Mouse (Mus musculus): ENCODE measurements around the gene 3110009E18Rik. TPM values are rescaled to one million over a fixed set of nuclear protein-coding genes. Genes with fewer than 3 reads are reported as not detected.

3110009E18Rik gene
- total and polyA plus RNA-seq, 2 experiments from 2014 or later: 2.3 to 16.7 TPM

GRCm38 (mm10) chr1:120193586-120193985 is 72.6 kb downstream of the 3110009E18Rik start:
- Histone ChIP-seq H3K27me3 (ENCODE audit: insufficient read depth, low read length) (no peaks in the 10 kb centered on the region), H3K4me3 (ENCODE audit: low read depth, low read length) (no peak overlapping the region), H3K9ac (no peak overlapping the region), H3K4me2 (ENCODE audit: low read depth) (no peak overlapping the region), H3K36me3 (ENCODE audit: insufficient read depth) (no peaks in the 10 kb centered on the region), H3K27ac (ENCODE audit: low read depth, low read length) (no peak overlapping the region), H3K4me1 (ENCODE audit: insufficient read depth) (no peaks in the 10 kb centered on the region), H3K9me3 (ENCODE audit: low read length) (no peaks in the 10 kb centered on the region)
- 91% methylated on average over 10 of the region's 10 CpGs for WGBS
- DNase-seq (no peak), ATAC-seq (no peak)
- no peak for TF ChIP-seq CTCF (IDR thresholded peaks at IDR 0.05; ENCODE audit: low read depth)

- H3K9ac ChIP-seq: no peak overlapping the region
- WGBS: 53% methylated on average over 5 of the region's 5 CpGs
- H3K36me3 ChIP-seq (ENCODE audit: insufficient read depth): no peaks in the 10 kb centered on the region
- ATAC-seq (no peak), DNase-seq (no peak)
- H3K4me2 ChIP-seq (ENCODE audit: low read depth): no peak overlapping the region
- TF ChIP-seq CTCF (IDR thresholded peaks at IDR 0.05; ENCODE audit: low read depth): no peak
- H3K9me3 ChIP-seq (ENCODE audit: low read length): no peaks in the 10 kb centered on the region
- H3K4me3 ChIP-seq (ENCODE audit: low read depth, low read length): no peak overlapping the region
- no peaks in the 10 kb centered on the region for H3K27me3 ChIP-seq (ENCODE audit: insufficient read depth, low read length)
- no peak overlapping the region for H3K27ac ChIP-seq (ENCODE audit: low read depth, low read length)
- no peaks in the 10 kb centered on the region for H3K4me1 ChIP-seq (ENCODE audit: insufficient read depth)
These were observed 75.0 kb downstream of the 3110009E18Rik start for GRCm38 (mm10) chr1:120195947-120196346.

- Histone ChIP-seq H3K27me3 (ENCODE audit: insufficient read depth, low read length) (no peaks in the 10 kb centered on the region), H3K9ac (no peak overlapping the region), H3K4me1 (ENCODE audit: insufficient read depth) (no peaks in the 10 kb centered on the region), H3K36me3 (ENCODE audit: insufficient read depth) (no peaks in the 10 kb centered on the region), H3K27ac (ENCODE audit: low read depth, low read length) (no peak overlapping the region), H3K4me3 (ENCODE audit: low read depth, low read length) (no peak overlapping the region), H3K9me3 (ENCODE audit: low read length) (no peaks in the 10 kb centered on the region), H3K4me2 (ENCODE audit: low read depth) (no peak overlapping the region)
- 80% methylated on average over 2 of the region's 2 CpGs for WGBS
- TF ChIP-seq CTCF (IDR thresholded peaks at IDR 0.05; ENCODE audit: low read depth): no peak
- no peak for ATAC-seq
- DNase-seq: no peak
These were observed 75.7 kb downstream of the 3110009E18Rik start for GRCm38 (mm10) chr1:120196724-120197123.

- WGBS: 20% methylated on average over 5 of the region's 5 CpGs
- ATAC-seq: peak; percentile 89
- Histone ChIP-seq H3K4me1 (ENCODE audit: insufficient read depth) (no peaks in the 10 kb centered on the region), H3K27ac (ENCODE audit: low read depth, low read length) (no peak overlapping the region), H3K4me3 (ENCODE audit: low read depth, low read length) (no peak overlapping the region), H3K9ac (no peak overlapping the region), H3K4me2 (ENCODE audit: low read depth) (no peak overlapping the region), H3K36me3 (ENCODE audit: insufficient read depth) (no peaks in the 10 kb centered on the region), H3K9me3 (ENCODE audit: low read length) (no peaks in the 10 kb centered on the region), H3K27me3 (ENCODE audit: insufficient read depth, low read length) (no peaks in the 10 kb centered on the region)
- TF ChIP-seq CTCF (IDR thresholded peaks at IDR 0.05; ENCODE audit: low read depth): peak; percentile 95
- peak; percentile 85 for DNase-seq
These were observed 76.2 kb downstream of the 3110009E18Rik start for GRCm38 (mm10) chr1:120197189-120197588.

- no peak overlapping the region for H3K4me2 ChIP-seq (ENCODE audit: low read depth)
- H3K4me3 ChIP-seq (ENCODE audit: low read depth, low read length): no peak overlapping the region
- no peak for DNase-seq
- no peaks in the 10 kb centered on the region for H3K36me3 ChIP-seq (ENCODE audit: insufficient read depth)
- no peaks in the 10 kb centered on the region for H3K9me3 ChIP-seq (ENCODE audit: low read length)
- H3K4me1 ChIP-seq (ENCODE audit: insufficient read depth): no peaks in the 10 kb centered on the region
- H3K9ac ChIP-seq: no peak overlapping the region
- no peaks in the 10 kb centered on the region for H3K27me3 ChIP-seq (ENCODE audit: insufficient read depth, low read length)
- 51% methylated on average over 3 of the region's 3 CpGs for WGBS
- ATAC-seq: no peak
- TF ChIP-seq CTCF (IDR thresholded peaks at IDR 0.05; ENCODE audit: low read depth): no peak
- no peak overlapping the region for H3K27ac ChIP-seq (ENCODE audit: low read depth, low read length)
These were observed 77.2 kb downstream of the 3110009E18Rik start for GRCm38 (mm10) chr1:120198151-120198550.

- no peak overlapping the region for H3K27ac ChIP-seq (ENCODE audit: low read depth, low read length)
- H3K9me3 ChIP-seq (ENCODE audit: low read length): no peaks in the 10 kb centered on the region
- H3K4me2 ChIP-seq (ENCODE audit: low read depth): no peak overlapping the region
- no peaks in the 10 kb centered on the region for H3K36me3 ChIP-seq (ENCODE audit: insufficient read depth)
- no peaks in the 10 kb centered on the region for H3K27me3 ChIP-seq (ENCODE audit: insufficient read depth, low read length)
- H3K9ac ChIP-seq: no peak overlapping the region
- ATAC-seq: no peak
- no peak for DNase-seq
- WGBS: 88% methylated on average over 4 of the region's 4 CpGs
- TF ChIP-seq CTCF (IDR thresholded peaks at IDR 0.05; ENCODE audit: low read depth): no peak
- no peak overlapping the region for H3K4me3 ChIP-seq (ENCODE audit: low read depth, low read length)
- no peaks in the 10 kb centered on the region for H3K4me1 ChIP-seq (ENCODE audit: insufficient read depth)
These were observed 78.0 kb downstream of the 3110009E18Rik start for GRCm38 (mm10) chr1:120198942-120199341.

- DNase-seq (no peak), ATAC-seq (no peak)
- 58% methylated on average over 3 of the region's 3 CpGs for WGBS
- TF ChIP-seq CTCF (IDR thresholded peaks at IDR 0.05; ENCODE audit: low read depth): no peak
- no peak overlapping the region for H3K4me3 ChIP-seq (ENCODE audit: low read depth, low read length)
- H3K9ac ChIP-seq: no peak overlapping the region
- no peaks in the 10 kb centered on the region for H3K4me1 ChIP-seq (ENCODE audit: insufficient read depth)
- no peak overlapping the region for H3K4me2 ChIP-seq (ENCODE audit: low read depth)
- no peaks in the 10 kb centered on the region for H3K36me3 ChIP-seq (ENCODE audit: insufficient read depth)
- no peak overlapping the region for H3K27ac ChIP-seq (ENCODE audit: low read depth, low read length)
- H3K27me3 ChIP-seq (ENCODE audit: insufficient read depth, low read length): no peaks in the 10 kb centered on the region
- H3K9me3 ChIP-seq (ENCODE audit: low read length): no peaks in the 10 kb centered on the region
These were observed 81.6 kb downstream of the 3110009E18Rik start for GRCm38 (mm10) chr1:120202542-120202941.

GRCm38 (mm10) chr1:120203836-120204235 is 82.8 kb downstream of the 3110009E18Rik start:
- Histone ChIP-seq H3K4me3 (ENCODE audit: low read depth, low read length) (no peak overlapping the region), H3K4me2 (ENCODE audit: low read depth) (no peak overlapping the region), H3K4me1 (ENCODE audit: insufficient read depth) (no peaks in the 10 kb centered on the region), H3K9ac (no peak overlapping the region), H3K27ac (ENCODE audit: low read depth, low read length) (no peak overlapping the region), H3K9me3 (ENCODE audit: low read length) (no peaks in the 10 kb centered on the region), H3K27me3 (ENCODE audit: insufficient read depth, low read length) (no peaks in the 10 kb centered on the region), H3K36me3 (ENCODE audit: insufficient read depth) (no peaks in the 10 kb centered on the region)
- 87% methylated on average over 5 of the region's 5 CpGs for WGBS
- no peak for DNase-seq
- no peak for TF ChIP-seq CTCF (IDR thresholded peaks at IDR 0.05; ENCODE audit: low read depth)
- ATAC-seq: no peak

All from forebrain, postnatal 0 days (tissue).